ENCODE assay signal across 10 mouse cellular contexts in the genomic region with DNA sequence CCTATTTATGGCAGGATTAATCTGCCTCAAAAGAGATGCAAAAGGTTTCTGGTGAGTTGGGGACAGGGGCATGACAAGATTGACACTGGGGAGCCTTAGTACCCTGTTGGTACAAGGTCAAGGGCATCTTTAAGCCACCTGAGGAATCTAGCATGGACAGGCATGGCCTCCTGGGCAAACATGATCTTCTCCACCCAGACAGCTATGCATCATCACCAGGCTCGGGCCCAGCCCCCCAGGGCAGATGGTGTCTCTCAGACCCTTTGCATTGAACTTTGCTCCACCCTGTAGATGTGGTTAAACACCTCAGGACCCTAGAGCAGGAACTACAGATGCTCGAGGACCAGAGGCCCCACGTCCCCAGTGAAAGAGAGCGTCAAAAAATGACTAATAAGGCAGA. TPM values are rescaled to one million over a fixed set of nuclear protein-coding genes. Genes with fewer than 3 reads are reported as not detected.
DNase-seq lines count a peak whose midpoint lies in the region; ATAC-seq lines count a peak whose summit lies in the region.
"Had no signal": no experiment of that assay in that cellular context is flagged by ENCODE, and none has a peak within 500 bp of the region (broad histone marks: within the 10 kb centered on the region; RNA-seq: fewer than 3 reads in every experiment).

TSS of gene Mgst2 (plus strand) at position 301 of the 400 bp plus-strand sequence.

- H3K27ac ChIP-seq in macrophage: peak within 1 kb of the TSS; percentile 24; the same call in 1 of the 2 replicates
- H3K27ac ChIP-seq: hindbrain, embryonic 12.5 days had no signal

- H3K79me2 ChIP-seq in macrophage (ENCODE audit: inconsistent target): no peaks in the 10 kb centered on the region

- H3K36me3 ChIP-seq in erythroblast, embryonic 14.5 days (ENCODE audit: control insufficient read depth): no peaks in the 10 kb centered on the region
- H3K36me3 ChIP-seq in macrophage (ENCODE audit: inconsistent target): no peaks in the 10 kb centered on the region
- H3K36me3 ChIP-seq: hindbrain, embryonic 12.5 days had no signal

- ATAC-seq in CD4-positive, CD25-positive, alpha-beta regulatory T cell, adult 4 months: no peak

- no peaks in the 10 kb centered on the region for H3K27me3 ChIP-seq in erythroblast, embryonic 14.5 days (ENCODE audit: control insufficient read depth)
- H3K27me3 ChIP-seq: hindbrain, embryonic 12.5 days had no signal

- H3K4me1 ChIP-seq in erythroblast, embryonic 14.5 days (ENCODE audit: control insufficient read depth): peaks cover 36% of the 10 kb centered on the region

- peak; percentile 23 for DNase-seq in CD4-positive, CD25-positive, alpha-beta regulatory T cell, adult 2 months (ENCODE audit: low read depth, low spot score)
- DNase-seq in kidney, postnatal 4 days: no peak
- no peak for DNase-seq in cerebellum, adult 11 months
- DNase-seq in neural tube, embryonic 10.5 days (ENCODE audit: extremely low spot score, low spot score): no peak
- DNase-seq: gastrocnemius, adult 2 months; layer of hippocampus, adult 9-11 months had no signal

- H3K9me3 ChIP-seq in erythroblast, embryonic 14.5 days (ENCODE audit: control insufficient read depth, low read length): no peaks in the 10 kb centered on the region
- H3K9me3 ChIP-seq: hindbrain, embryonic 12.5 days had no signal

- H3K4me3 ChIP-seq in erythroblast, embryonic 14.5 days (replicated peaks): peak within 1 kb of the TSS; percentile 34
- no peak within 1 kb of the TSS for H3K4me3 ChIP-seq in macrophage (ENCODE audit: inconsistent target)
- H3K4me3 ChIP-seq: hindbrain, embryonic 12.5 days had no signal

- 80% methylated on average over 4 of the region's 4 CpGs for WGBS in macrophage (ENCODE audit: missing documents)

RNA-seq across cellular contexts. Expression of gene Mgst2, which starts in this region (rescaled TPM):
- polyA plus RNA-seq in CD4-positive, CD25-positive, alpha-beta regulatory T cell, adult 4 months (2017; shearing (Covaris generic)): 100 to 1,000 TPM; 175 to 223 TPM
- not detected in 2 replicates for polyA plus RNA-seq in erythroblast, embryonic 14.5 days (2012)
- total RNA-seq in macrophage (2018; cell fraction: chromatin; rRNA removed): 1 to 10 TPM in 23 of 26 experiments, under 1 TPM in 2, not detected in 1; 0.67 to 7.8 (median 3.6) TPM
- 1 to 10 TPM; 2.3 to 5.2 (median 3.7) TPM for total RNA-seq in macrophage (2018; cell fraction: cytosol; rRNA removed)
- total RNA-seq in macrophage (2018; cell fraction: nucleus; rRNA removed): 1 to 10 TPM; 1.1 to 8.1 (median 4.1) TPM
- polyA plus RNA-seq in macrophage (2018): 2.4 to 4.3 TPM (median 4.2 TPM) in 3 replicates

Comparison
In these comparisons a context has a peak if more than half of its experiments do, and no peak if none do; other contexts are left out.
1. RNA of gene Mgst2 (polyA plus RNA-seq): 175 to 223 TPM in CD4-positive, CD25-positive, alpha-beta regulatory T cell, adult 4 months; 2.4 to 4.3 TPM in macrophage and not detected in erythroblast, embryonic 14.5 days; every median in the first group is over 10 times any median in the second.